ENCODE assay signal across 22 mouse cellular contexts in genomic region chr6:21277343-21277933, GRCm38 (mm10).
A peak's percentile ranks its signal among the peaks of the same experiment; 100 is the strongest.
DNase-seq lines count a peak whose midpoint lies in the region; ATAC-seq lines count a peak whose summit lies in the region.
"Had no signal": no experiment of that assay in that cellular context is flagged by ENCODE, and none has a peak within 500 bp of the region (broad histone marks: within the 10 kb centered on the region; RNA-seq: fewer than 3 reads in every experiment).

No protein-coding gene starts in this region.

- no peak overlapping the region for H3K9ac ChIP-seq in heart, embryonic 16.5 days (ENCODE audit: low read length)
- no peak overlapping the region for H3K9ac ChIP-seq in forebrain, embryonic 14.5 days (ENCODE audit: low read length)
- no peak overlapping the region for H3K9ac ChIP-seq in midbrain, embryonic 16.5 days (ENCODE audit: low read depth, low read length)
- H3K9ac ChIP-seq in kidney, embryonic 15.5 days, result no peak overlapping the region
- H3K9ac ChIP-seq: embryonic facial prominence, embryonic 15.5 days; heart, embryonic 15.5 days; hindbrain, embryonic 12.5 days; intestine, embryonic 15.5 days; limb, embryonic 13.5 days; liver, embryonic 13.5 days; lung, embryonic 14.5 days had no signal

- 50% methylated on average over 6 of the region's 6 CpGs for WGBS in heart, embryonic 16.5 days
- 7% methylated on average over 6 of the region's 6 CpGs for WGBS in forebrain, embryonic 14.5 days
- WGBS in midbrain, embryonic 16.5 days, result 23% methylated on average over 6 of the region's 6 CpGs
- WGBS in kidney, embryonic 15.5 days, result 79% methylated on average over 6 of the region's 6 CpGs

- H3K27me3 ChIP-seq in heart, embryonic 16.5 days (ENCODE audit: control insufficient read depth, insufficient read depth, low read length), result no peaks in the 10 kb centered on the region
- H3K27me3 ChIP-seq in forebrain, embryonic 14.5 days (replicated peaks; ENCODE audit: control insufficient read depth, insufficient read depth, low read length), result no peaks in the 10 kb centered on the region
- no peaks in the 10 kb centered on the region for H3K27me3 ChIP-seq in midbrain, embryonic 16.5 days (ENCODE audit: control insufficient read depth, insufficient read depth, low read depth, low read length)
- H3K27me3 ChIP-seq in kidney, embryonic 15.5 days, result no peaks in the 10 kb centered on the region
- H3K27me3 ChIP-seq: embryonic facial prominence, embryonic 15.5 days; heart, embryonic 15.5 days; hindbrain, embryonic 12.5 days; intestine, embryonic 15.5 days; limb, embryonic 13.5 days; liver, embryonic 13.5 days had no signal

- no peaks in the 10 kb centered on the region for H3K36me3 ChIP-seq in heart, embryonic 16.5 days (ENCODE audit: control insufficient read depth, insufficient read depth)
- H3K36me3 ChIP-seq in forebrain, embryonic 14.5 days (ENCODE audit: control insufficient read depth, insufficient read depth, low read length), result no peaks in the 10 kb centered on the region
- H3K36me3 ChIP-seq in midbrain, embryonic 16.5 days (ENCODE audit: control insufficient read depth, insufficient read depth, low read length), result no peaks in the 10 kb centered on the region
- no peaks in the 10 kb centered on the region for H3K36me3 ChIP-seq in kidney, embryonic 15.5 days
- H3K36me3 ChIP-seq: embryonic facial prominence, embryonic 15.5 days; heart, embryonic 15.5 days; hindbrain, embryonic 12.5 days; intestine, embryonic 15.5 days; limb, embryonic 13.5 days; liver, embryonic 13.5 days had no signal

- no peak for ATAC-seq in heart, embryonic 16.5 days (replicated peaks; ENCODE audit: extremely low read depth, insufficient read depth, low FRiP score)
- peak; percentile 42; the same call in 1 of the 2 replicates for ATAC-seq in forebrain, embryonic 14.5 days
- 0 out of 2 replicates have a peak, but pooled peaks have one; percentile 32 for ATAC-seq in midbrain, embryonic 16.5 days
- ATAC-seq in kidney, embryonic 15.5 days (replicated peaks; ENCODE audit: low FRiP score), result no peak
- ATAC-seq: intestine, embryonic 15.5 days had no signal

- H3K4me3 ChIP-seq in heart, embryonic 16.5 days (ENCODE audit: low read length), result no peak overlapping the region
- no peak overlapping the region for H3K4me3 ChIP-seq in forebrain, embryonic 14.5 days (ENCODE audit: low read depth, low read length)
- H3K4me3 ChIP-seq in midbrain, embryonic 16.5 days (ENCODE audit: low read depth, low read length), result no peak overlapping the region
- H3K4me3 ChIP-seq in kidney, embryonic 15.5 days (replicated peaks), result no peak overlapping the region
- H3K4me3 ChIP-seq: embryonic facial prominence, embryonic 15.5 days; gastrocnemius, adult 2 months; heart, embryonic 15.5 days; hindbrain, embryonic 12.5 days; intestine, embryonic 15.5 days; limb, embryonic 13.5 days; liver, embryonic 13.5 days had no signal

- DNase-seq in heart, adult 11 months, result no peak
- peak; percentile 7 for DNase-seq in right cerebral cortex, adult 18-20 months
- no peak for DNase-seq in right cerebral cortex, postnatal 14 days
- peak; percentile 23 for DNase-seq in forebrain, embryonic 14.5 days (ENCODE audit: low spot score)
- DNase-seq: cerebellum, adult 11 months; cerebellum, postnatal 10 days; gastrocnemius, adult 2 months; kidney, postnatal 4 days; layer of hippocampus, adult 9-11 months; liver, embryonic 13.5 days; lung, embryonic 14.5 days; lung, postnatal 36 days; retina, postnatal 1 day; thymus, postnatal 25 days had no signal

- peak overlapping the region; percentile 31; the same call in 1 of the 2 replicates for H3K27ac ChIP-seq in heart, embryonic 16.5 days (ENCODE audit: low read length)
- no peak overlapping the region for H3K27ac ChIP-seq in forebrain, embryonic 14.5 days (ENCODE audit: low read depth, low read length)
- H3K27ac ChIP-seq in midbrain, embryonic 16.5 days (ENCODE audit: low read length), result no peak overlapping the region
- no peak overlapping the region for H3K27ac ChIP-seq in kidney, embryonic 15.5 days
- H3K27ac ChIP-seq: embryonic facial prominence, embryonic 15.5 days; gastrocnemius, adult 2 months; heart, embryonic 15.5 days; hindbrain, embryonic 12.5 days; intestine, embryonic 15.5 days; limb, embryonic 13.5 days; liver, embryonic 13.5 days had no signal

- peaks cover 2% of the 10 kb centered on the region; the same call in 1 of the 2 replicates for H3K4me1 ChIP-seq in heart, embryonic 16.5 days (ENCODE audit: control insufficient read depth, insufficient read depth, low read length)
- H3K4me1 ChIP-seq in forebrain, embryonic 14.5 days (ENCODE audit: control insufficient read depth, insufficient read depth, low read length), result 0 out of 2 replicates have a peak, but pooled peaks cover 3% of the 10 kb centered on the region
- peaks cover 4% of the 10 kb centered on the region; the same call in 1 of the 2 replicates for H3K4me1 ChIP-seq in midbrain, embryonic 16.5 days (ENCODE audit: control insufficient read depth, insufficient read depth, low read length)
- no peaks in the 10 kb centered on the region for H3K4me1 ChIP-seq in kidney, embryonic 15.5 days
- H3K4me1 ChIP-seq: embryonic facial prominence, embryonic 15.5 days; heart, embryonic 15.5 days; hindbrain, embryonic 12.5 days; intestine, embryonic 15.5 days; limb, embryonic 13.5 days; liver, embryonic 13.5 days had no signal

- peak overlapping the region; percentile 37; the same call in 1 of the 2 replicates for H3K4me2 ChIP-seq in heart, embryonic 16.5 days (ENCODE audit: low read depth, low read length)
- H3K4me2 ChIP-seq in forebrain, embryonic 14.5 days (ENCODE audit: low read length), result no peak overlapping the region
- H3K4me2 ChIP-seq in midbrain, embryonic 16.5 days (ENCODE audit: low read length), result no peak overlapping the region
- H3K4me2 ChIP-seq in kidney, embryonic 15.5 days, result no peak overlapping the region
- H3K4me2 ChIP-seq: embryonic facial prominence, embryonic 15.5 days; heart, embryonic 15.5 days; hindbrain, embryonic 12.5 days; intestine, embryonic 15.5 days; limb, embryonic 13.5 days; liver, embryonic 13.5 days; lung, embryonic 14.5 days had no signal

- H3K9me3 ChIP-seq in heart, embryonic 16.5 days (replicated peaks; ENCODE audit: control insufficient read depth, low read length), result 0 out of 2 replicates have a peak, but pooled peaks cover 7% of the 10 kb centered on the region
- H3K9me3 ChIP-seq in forebrain, embryonic 14.5 days (replicated peaks; ENCODE audit: control insufficient read depth, low read length), result no peaks in the 10 kb centered on the region
- H3K9me3 ChIP-seq in midbrain, embryonic 16.5 days (replicated peaks; ENCODE audit: control insufficient read depth, low read length, poor library complexity, severe bottlenecking), result no peaks in the 10 kb centered on the region
- no peaks in the 10 kb centered on the region for H3K9me3 ChIP-seq in kidney, embryonic 15.5 days (replicated peaks)
- H3K9me3 ChIP-seq: embryonic facial prominence, embryonic 15.5 days; heart, embryonic 15.5 days; hindbrain, embryonic 12.5 days; intestine, embryonic 15.5 days; limb, embryonic 13.5 days; liver, embryonic 13.5 days had no signal

Comparison
In these comparisons a context has a peak if more than half of its experiments do, and no peak if none do; other contexts are left out.
1. DNase-seq: peak in right cerebral cortex, adult 18-20 months (single experiment) and forebrain, embryonic 14.5 days (single experiment); none in heart, adult 11 months (single experiment) and right cerebral cortex, postnatal 14 days (single experiment).
2. ATAC-seq: peak in forebrain, embryonic 14.5 days (single experiment) and midbrain, embryonic 16.5 days (single experiment); none in heart, embryonic 16.5 days (single experiment) and kidney, embryonic 15.5 days (single experiment).